Mouse (Mus musculus) erythroblast, embryonic 14.5 days (primary cell): ENCODE measurements around the gene Tmem107. TPM values are rescaled to one million over a fixed set of nuclear protein-coding genes. Genes with fewer than 3 reads are reported as not detected.
"Not testable (repeated sequence)": the region's sequence is repeated elsewhere in the genome, so short reads cannot be mapped to it uniquely, and the experiment has no call there.

Experiments used
- H3K27me3 ChIP-seq: 2 replicates; pipeline ENCODE4 v1.6.1; 2012; ENCODE audit warnings: inconsistent platforms; ENCODE audit not compliant: control insufficient read depth
- H3K36me3 ChIP-seq: 2 replicates; pipeline ENCODE4 v1.6.1; 2012; ENCODE audit warnings: mild to moderate bottlenecking, inconsistent platforms; ENCODE audit not compliant: control insufficient read depth
- H3K4me1 ChIP-seq: 2 replicates; pipeline ENCODE4 v1.6.1; 2012; ENCODE audit warnings: inconsistent platforms; ENCODE audit not compliant: control insufficient read depth
- H3K4me3 ChIP-seq: replicated peaks from 2 replicates; pipeline ENCODE3; 2012; ENCODE audit warnings: moderate library complexity, mild to moderate bottlenecking, inconsistent platforms
- H3K9me3 ChIP-seq: 2 replicates; pipeline ENCODE4 v1.6.1; 2012; ENCODE audit warnings: low read length, inconsistent platforms, mixed read lengths; ENCODE audit not compliant: control insufficient read depth
- GATA1 ChIP-seq: IDR thresholded peaks from 2 replicates; pipeline ENCODE4 v1.6.1; 2012; ENCODE audit warnings: low read length, inconsistent platforms, mixed read lengths
- TAL1 ChIP-seq: IDR thresholded peaks from 3 replicates; pipeline ENCODE4 v1.6.1; 2012; ENCODE audit warnings: low read length, inconsistent platforms, mixed read lengths
- polyA plus RNA-seq: library from polyadenylated mRNA; stranded (reverse); fragments of >175 nt; gene quantifications from 2 replicates; pipeline ENCODE4 v1.2.3, GENCODE M21; 2012

The Tmem107 gene
- polyA plus RNA-seq, 1 experiment, result 10.0 TPM

DNA sequence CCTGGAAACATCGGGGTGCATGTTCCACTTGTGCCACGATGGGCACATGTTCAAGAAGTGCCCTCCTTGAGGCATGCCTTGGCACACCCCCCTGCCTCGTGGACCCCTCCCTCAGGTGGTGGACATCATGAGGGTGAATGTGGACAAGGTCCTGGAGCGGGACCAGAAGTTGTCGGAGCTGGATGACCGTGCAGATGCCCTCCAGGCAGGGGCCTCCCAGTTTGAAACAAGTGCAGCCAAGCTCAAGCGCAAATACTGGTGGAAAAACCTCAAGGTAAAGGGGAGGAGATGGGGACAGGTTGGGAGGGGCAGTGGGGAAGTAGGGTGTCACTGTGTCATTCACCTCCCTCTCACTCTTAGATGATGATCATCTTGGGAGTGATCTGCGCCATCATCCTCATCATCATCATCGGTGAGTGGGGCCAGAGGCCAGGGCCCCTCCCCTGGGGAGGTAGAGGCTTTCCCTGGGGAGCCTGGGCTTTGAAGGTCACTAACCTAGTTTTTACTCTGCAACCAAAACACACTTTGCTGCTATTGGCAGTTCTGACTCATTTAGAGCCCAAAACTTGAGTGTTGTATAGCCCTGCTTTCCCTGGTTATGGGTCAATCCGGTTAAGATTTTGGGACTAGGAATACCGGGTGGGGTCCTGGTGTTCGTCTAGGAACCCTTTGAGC lies 19.1 kb downstream of the Tmem107 start:
- H3K27me3 ChIP-seq, result no peaks in the 10 kb centered on the region; the same call in 1 of the 2 replicates
- H3K9me3 ChIP-seq, result no peaks in the 10 kb centered on the region
- H3K4me1 ChIP-seq, result peaks cover 68% of the 10 kb centered on the region
- H3K4me3 ChIP-seq, result peak overlapping the region; percentile 100
- peaks cover 37% of the 10 kb centered on the region for H3K36me3 ChIP-seq
- TF ChIP-seq GATA1 (no peak), TAL1 (no peak)

DNA sequence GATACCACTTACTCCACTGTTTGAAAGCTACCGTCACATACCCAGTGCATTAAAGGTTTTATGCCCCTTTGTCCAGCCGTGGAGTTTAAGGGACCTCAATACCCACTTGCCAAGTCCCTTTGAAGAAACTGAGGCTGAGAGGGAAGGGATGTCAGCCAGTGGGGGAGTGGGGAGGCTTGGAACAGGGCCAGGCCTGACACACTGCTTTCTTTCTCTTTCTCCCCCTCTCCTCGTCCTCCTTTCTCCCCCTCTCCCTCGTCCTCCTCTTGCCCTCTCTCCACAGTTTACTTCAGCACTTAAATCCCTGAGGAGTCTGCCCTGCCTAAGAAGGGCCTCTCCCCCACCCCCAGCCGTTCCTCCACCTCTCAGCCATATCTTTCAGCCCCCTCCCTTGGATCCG lies 19.8 kb downstream of the Tmem107 start:
- Histone ChIP-seq H3K4me1 (peaks cover 75% of the 10 kb centered on the region), H3K9me3 (no peaks in the 10 kb centered on the region), H3K36me3 (peaks cover 37% of the 10 kb centered on the region), H3K27me3 (no peaks in the 10 kb centered on the region; the same call in 1 of the 2 replicates), H3K4me3 (peak overlapping the region; percentile 100)
- TF ChIP-seq TAL1 (no peak), GATA1 (no peak)

DNA sequence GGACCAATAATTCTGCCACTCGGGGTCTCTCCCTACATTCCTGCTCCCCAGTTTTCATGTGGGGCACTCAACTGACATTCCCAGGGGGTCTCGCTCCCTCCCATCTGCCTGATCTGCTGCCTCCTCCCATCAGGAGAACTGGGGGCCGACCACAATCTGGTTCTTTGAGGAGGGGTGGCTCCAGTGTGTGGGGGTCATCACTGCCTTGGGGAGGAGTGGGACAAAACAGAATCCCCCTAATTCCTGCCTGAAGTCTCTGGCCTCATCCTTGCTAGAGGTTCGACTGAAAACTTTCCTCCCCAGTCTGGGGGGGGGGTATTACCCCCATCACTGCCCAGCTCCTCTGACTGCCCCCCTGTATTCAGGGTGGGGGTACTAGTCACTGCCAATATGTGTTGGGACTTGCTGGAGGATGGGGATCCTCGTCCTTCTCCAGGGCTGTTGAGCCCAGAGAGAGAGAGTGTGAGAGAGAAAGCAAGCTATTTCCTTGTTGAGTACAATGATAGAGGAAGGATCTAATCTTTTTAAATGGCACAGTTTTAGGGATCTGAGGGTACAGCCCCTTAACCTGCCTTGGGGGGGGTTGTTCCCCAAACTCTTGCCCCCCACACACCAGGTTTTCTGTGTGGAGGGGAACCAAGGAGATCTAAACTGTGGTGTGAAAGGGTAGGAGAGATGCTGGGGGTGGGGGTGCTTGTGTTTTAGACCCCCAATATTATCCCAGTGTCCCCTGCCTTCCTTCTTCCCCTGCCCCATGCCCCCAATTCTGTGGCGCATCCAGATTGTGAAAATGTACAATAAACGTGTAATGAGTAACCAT lies 21.2 kb downstream of the Tmem107 start:
- no peak for TF ChIP-seq TAL1
- no peak for TF ChIP-seq GATA1
- no peaks in the 10 kb centered on the region for H3K9me3 ChIP-seq
- H3K27me3 ChIP-seq, result no peaks in the 10 kb centered on the region; the same call in 1 of the 2 replicates
- peaks cover 89% of the 10 kb centered on the region for H3K4me1 ChIP-seq
- no peak overlapping the region for H3K4me3 ChIP-seq
- H3K36me3 ChIP-seq, result peaks cover 37% of the 10 kb centered on the region

DNA sequence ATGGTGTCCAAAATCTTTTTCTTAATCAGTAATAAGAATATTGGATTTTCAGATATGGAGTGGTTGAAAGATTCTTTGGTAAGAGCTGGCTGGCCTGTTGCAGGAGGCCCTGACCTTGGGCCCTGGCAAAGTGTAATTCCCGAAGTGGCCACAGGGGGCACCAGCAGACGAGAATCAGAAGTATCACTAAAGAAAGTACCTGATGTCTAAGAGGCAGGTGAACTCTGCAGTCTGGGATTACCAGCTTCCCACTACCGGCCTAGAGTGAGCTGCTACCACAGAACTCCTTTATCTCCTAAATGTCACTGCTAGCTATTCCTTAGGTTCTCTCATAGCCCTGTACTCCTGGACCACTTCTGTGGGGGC lies 21.8 kb downstream of the Tmem107 start:
- TF ChIP-seq GATA1 (no peak), TAL1 (no peak)
- H3K36me3 ChIP-seq, result peaks cover 37% of the 10 kb centered on the region
- no peaks in the 10 kb centered on the region for H3K27me3 ChIP-seq
- no peaks in the 10 kb centered on the region for H3K9me3 ChIP-seq
- no peak overlapping the region for H3K4me3 ChIP-seq
- H3K4me1 ChIP-seq, result peaks cover 90% of the 10 kb centered on the region

DNA sequence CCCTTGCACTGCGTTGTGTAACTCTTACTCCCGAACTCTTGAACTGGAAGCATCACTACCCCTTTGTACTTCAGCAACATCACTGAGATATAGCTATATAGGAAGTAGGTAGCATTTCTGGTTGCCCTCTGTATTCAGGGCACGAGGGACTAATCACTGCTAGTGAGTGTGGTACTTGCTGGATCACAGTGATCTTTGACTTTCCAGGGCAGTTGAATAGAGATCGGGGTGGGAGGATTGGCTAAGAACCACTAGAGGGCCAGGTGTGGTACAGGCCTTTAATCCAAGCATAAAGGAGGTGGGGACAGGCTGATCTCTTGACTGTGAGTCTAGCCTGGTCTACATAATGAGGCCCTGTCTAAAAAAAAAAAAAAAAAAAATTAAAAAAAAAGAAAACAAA lies 22.3 kb downstream of the Tmem107 start:
- H3K36me3 ChIP-seq, result peaks cover 37% of the 10 kb centered on the region
- no peaks in the 10 kb centered on the region for H3K9me3 ChIP-seq
- H3K4me1 ChIP-seq, result peaks cover 90% of the 10 kb centered on the region
- TF ChIP-seq GATA1 (no peak), TAL1 (no peak)
- H3K4me3 ChIP-seq, result no peak overlapping the region
- H3K27me3 ChIP-seq, result no peaks in the 10 kb centered on the region

DNA sequence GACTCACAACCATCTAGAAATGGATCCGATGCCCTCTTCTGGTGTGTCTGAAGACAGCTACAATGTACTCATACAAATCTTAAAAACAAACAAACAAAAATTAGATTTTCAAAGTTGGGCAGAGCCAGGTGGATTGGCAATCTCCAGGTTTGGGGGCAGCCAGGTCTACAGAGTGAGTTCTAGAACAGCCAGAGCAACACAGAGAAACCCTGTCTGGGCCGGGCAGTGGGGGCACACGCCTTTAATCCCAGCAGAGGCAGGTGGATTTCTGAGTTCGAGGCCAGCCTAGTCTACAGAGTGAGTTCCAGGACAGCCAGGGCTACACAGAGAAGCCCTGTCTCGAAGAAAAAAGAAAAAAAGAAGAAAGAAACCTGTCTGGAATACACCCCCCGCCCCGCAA lies 23.2 kb downstream of the Tmem107 start:
- not testable (repeated sequence) for H3K27me3 ChIP-seq, H3K9me3 ChIP-seq, H3K4me3 ChIP-seq
- H3K4me1 ChIP-seq, result peaks cover 92% of the 10 kb centered on the region
- H3K36me3 ChIP-seq, result peaks cover 37% of the 10 kb centered on the region

DNA sequence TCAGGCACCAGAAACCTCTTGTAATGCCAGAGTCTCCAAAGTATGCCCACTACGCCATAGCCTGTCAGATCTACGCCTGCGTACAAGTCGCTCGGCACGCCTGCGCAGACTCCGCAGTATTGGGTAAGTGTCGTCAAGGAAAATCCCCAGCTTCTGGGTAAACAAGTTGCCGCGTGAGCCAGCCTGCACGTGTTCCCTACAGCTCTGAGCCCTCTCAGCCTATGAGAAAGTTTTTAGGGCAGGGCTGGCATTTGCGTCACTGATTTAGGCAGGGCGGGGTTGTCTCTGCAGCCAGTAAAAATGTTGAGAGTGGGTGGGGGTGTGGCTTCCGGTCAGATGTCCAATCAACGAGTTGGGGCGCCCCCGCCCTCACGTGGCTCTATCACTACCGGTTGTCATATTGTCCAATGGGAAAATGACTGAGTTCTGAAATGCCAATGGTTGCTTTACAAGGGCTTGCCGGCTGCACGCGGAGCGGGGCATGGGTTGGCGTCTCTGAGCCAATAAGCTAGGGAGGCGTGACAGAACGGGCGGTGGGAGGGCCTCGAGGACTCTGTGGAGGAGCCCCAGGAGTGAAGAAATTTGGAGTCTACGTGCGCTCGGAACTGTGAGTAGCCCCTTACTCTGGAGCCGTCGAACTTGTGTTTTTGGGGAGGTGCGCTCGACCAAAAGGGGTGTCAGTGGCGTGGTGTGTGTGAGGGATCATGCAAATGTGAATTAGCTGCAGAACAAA lies 24.3 kb downstream of the Tmem107 start, which contains the start of gene Per1:
Gene Per1 (plus strand): TSS at position 521 of the 733 bp plus-strand sequence.
- H3K4me1 ChIP-seq, result peaks cover 92% of the 10 kb centered on the region
- H3K4me3 ChIP-seq, result peak within 1 kb of the TSS; percentile 65
- H3K36me3 ChIP-seq, result peaks cover 31% of the 10 kb centered on the region
- no peaks in the 10 kb centered on the region for H3K9me3 ChIP-seq
- H3K27me3 ChIP-seq, result no peaks in the 10 kb centered on the region
- TF ChIP-seq TAL1 (no peak), GATA1 (no peak)

DNA sequence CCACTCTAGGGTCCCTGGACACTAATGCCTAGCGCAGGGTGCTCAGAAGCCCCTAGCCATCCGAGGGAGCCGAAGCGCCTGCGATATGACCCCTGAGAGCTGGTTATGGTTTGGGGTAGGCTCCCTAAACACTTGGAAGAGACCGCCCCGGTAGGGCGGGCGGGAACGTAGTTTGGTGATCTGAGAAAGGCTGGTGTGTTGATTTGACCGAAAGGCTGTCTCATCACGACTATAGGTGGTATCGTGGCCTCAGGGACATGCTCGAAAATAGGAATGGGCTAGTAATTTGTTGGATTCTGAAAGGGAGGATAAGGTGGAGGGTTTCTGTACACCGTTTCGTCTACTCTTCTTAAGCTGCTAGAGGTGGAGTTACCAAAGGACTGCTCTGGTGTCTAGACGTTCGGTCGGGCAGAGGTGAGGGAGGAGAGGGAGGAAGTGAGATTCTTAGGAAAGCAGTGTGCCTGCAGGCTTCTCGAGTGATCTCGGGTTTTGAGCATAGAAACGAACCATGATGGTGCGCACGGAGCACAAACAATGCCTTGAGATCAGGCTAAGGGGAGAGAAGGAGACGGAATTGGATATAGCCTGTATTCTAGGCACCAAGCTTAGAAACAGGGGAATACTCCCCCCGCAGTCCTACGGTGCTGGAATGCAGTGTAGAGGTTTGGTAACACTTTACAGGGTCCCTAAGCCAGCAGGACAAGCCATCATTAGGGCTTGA lies 25.1 kb downstream of the Tmem107 start:
- TF ChIP-seq GATA1 (no peak), TAL1 (no peak)
- Histone ChIP-seq H3K4me3 (peak overlapping the region; percentile 65), H3K36me3 (peaks cover 25% of the 10 kb centered on the region), H3K9me3 (no peaks in the 10 kb centered on the region), H3K4me1 (peaks cover 92% of the 10 kb centered on the region), H3K27me3 (no peaks in the 10 kb centered on the region)
